Mouse (Mus musculus): ENCODE measurements around the gene Cacnb2. TPM values are rescaled to one million over a fixed set of nuclear protein-coding genes. Genes with fewer than 3 reads are reported as not detected.

Cacnb2 gene
- polyA plus RNA-seq, 1 experiment from 2014 or later, result 9.3 TPM

DNA sequence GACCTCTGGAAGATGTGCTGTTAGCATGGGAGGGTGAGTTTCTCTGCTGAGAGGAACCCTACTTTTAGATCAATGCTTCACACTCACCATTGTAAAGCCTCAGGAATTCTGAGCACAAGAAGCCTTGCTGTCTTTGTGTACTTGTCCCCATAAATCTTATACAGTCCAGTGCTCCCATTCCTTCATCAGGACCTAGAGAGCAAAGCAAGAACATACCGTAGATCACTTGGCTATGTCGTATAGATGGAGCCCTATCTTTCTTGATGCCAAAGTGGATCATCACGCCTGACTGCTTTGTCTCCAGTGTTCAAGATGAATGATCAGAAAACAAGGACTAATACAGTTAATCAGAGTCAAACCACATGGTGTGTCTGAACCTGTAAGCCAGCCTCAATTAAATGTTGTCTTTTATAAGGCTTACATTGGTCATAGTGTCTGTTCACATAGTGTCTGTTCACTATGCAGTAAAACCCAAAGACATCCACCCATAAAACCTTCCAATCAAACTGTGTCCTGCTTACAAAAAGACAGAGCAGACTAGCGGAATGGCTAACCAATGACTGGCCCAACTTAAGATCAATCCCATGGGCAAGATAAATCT is 198.7 kb downstream of the Cacnb2 start:
- Histone ChIP-seq H3K27me3 (no peaks in the 10 kb centered on the region), H3K9me3 (no peaks in the 10 kb centered on the region), H3K4me3 (no peak overlapping the region), H3K36me3 (no peaks in the 10 kb centered on the region), H3K4me1 (no peaks in the 10 kb centered on the region), H3K4me2 (no peak overlapping the region), H3K9ac (no peak overlapping the region), H3K27ac (no peak overlapping the region)
- no peak for ATAC-seq (ENCODE audit: borderline replicate concordance, extremely low read depth, low FRiP score, low TSS enrichment)
- WGBS, result 94% methylated on average over 4 of the region's 4 CpGs

- no peaks in the 10 kb centered on the region for H3K36me3 ChIP-seq
- ATAC-seq (ENCODE audit: borderline replicate concordance, extremely low read depth, low FRiP score, low TSS enrichment), result no peak
- 67% methylated on average over 6 of the region's 6 CpGs for WGBS
- H3K4me1 ChIP-seq, result peaks cover 8% of the 10 kb centered on the region
- H3K9ac ChIP-seq, result no peak overlapping the region
- no peak overlapping the region for H3K27ac ChIP-seq
- no peaks in the 10 kb centered on the region for H3K9me3 ChIP-seq
- no peak overlapping the region for H3K4me2 ChIP-seq
- no peak overlapping the region for H3K4me3 ChIP-seq
- no peaks in the 10 kb centered on the region for H3K27me3 ChIP-seq
Observed at GRCm38 (mm10) chr2:14807650-14808347, 204.9 kb downstream of the Cacnb2 start.

GRCm38 (mm10) chr2:14814977-14815376 is 212.1 kb downstream of the Cacnb2 start:
- Histone ChIP-seq H3K27ac (no peak overlapping the region), H3K27me3 (no peaks in the 10 kb centered on the region), H3K4me3 (no peak overlapping the region), H3K4me1 (no peaks in the 10 kb centered on the region), H3K36me3 (no peaks in the 10 kb centered on the region), H3K4me2 (no peak overlapping the region), H3K9me3 (no peaks in the 10 kb centered on the region), H3K9ac (no peak overlapping the region)
- ATAC-seq (ENCODE audit: borderline replicate concordance, extremely low read depth, low FRiP score, low TSS enrichment), result no peak

GRCm38 (mm10) chr2:14818651-14819050 is 215.8 kb downstream of the Cacnb2 start:
- no peaks in the 10 kb centered on the region for H3K27me3 ChIP-seq
- peaks cover 7% of the 10 kb centered on the region; the same call in 1 of the 2 replicates for H3K4me1 ChIP-seq
- no peak for ATAC-seq (ENCODE audit: borderline replicate concordance, extremely low read depth, low FRiP score, low TSS enrichment)
- H3K9ac ChIP-seq, result no peak overlapping the region
- no peak overlapping the region for H3K4me3 ChIP-seq
- no peaks in the 10 kb centered on the region for H3K36me3 ChIP-seq
- 33% methylated on average over 1 of the region's 1 CpGs for WGBS
- no peak overlapping the region for H3K27ac ChIP-seq
- H3K9me3 ChIP-seq, result no peaks in the 10 kb centered on the region
- no peak overlapping the region for H3K4me2 ChIP-seq

GRCm38 (mm10) chr2:14820946-14821345 is 218.1 kb downstream of the Cacnb2 start:
- Histone ChIP-seq H3K4me2 (no peak overlapping the region), H3K36me3 (no peaks in the 10 kb centered on the region), H3K9ac (no peak overlapping the region), H3K9me3 (no peaks in the 10 kb centered on the region), H3K4me3 (no peak overlapping the region), H3K4me1 (peaks cover 14% of the 10 kb centered on the region; the same call in 1 of the 2 replicates), H3K27ac (no peak overlapping the region), H3K27me3 (no peaks in the 10 kb centered on the region)
- 79% methylated on average over 2 of the region's 2 CpGs for WGBS
- ATAC-seq (ENCODE audit: borderline replicate concordance, extremely low read depth, low FRiP score, low TSS enrichment), result no peak

DNA sequence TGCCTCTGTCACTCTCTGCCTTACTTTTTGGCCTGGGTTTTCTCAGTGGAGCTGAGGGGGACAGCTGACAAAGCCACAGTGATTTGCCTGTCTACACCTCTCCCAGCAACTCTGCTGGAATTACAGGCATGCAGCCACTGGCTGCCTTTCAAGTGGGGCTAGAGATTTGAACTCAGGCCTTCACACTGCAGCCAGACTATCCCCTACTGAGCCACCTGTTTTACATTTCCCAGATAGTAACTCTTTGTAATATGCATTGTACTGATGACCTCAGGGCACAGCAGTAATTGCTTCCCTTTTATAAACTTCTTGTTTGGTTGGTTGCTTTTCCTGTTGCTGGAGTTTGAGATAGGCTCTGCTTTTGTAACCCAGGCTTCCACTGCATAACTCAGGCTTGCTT is 220.2 kb downstream of the Cacnb2 start:
- peak overlapping the region; percentile 61 for H3K27ac ChIP-seq
- H3K9me3 ChIP-seq, result no peaks in the 10 kb centered on the region
- ATAC-seq (ENCODE audit: borderline replicate concordance, extremely low read depth, low FRiP score, low TSS enrichment), result peak; percentile 57; the same call in 1 of the 2 replicates
- H3K4me1 ChIP-seq, result peaks cover 14% of the 10 kb centered on the region; the same call in 1 of the 2 replicates
- H3K36me3 ChIP-seq, result no peaks in the 10 kb centered on the region
- no peak overlapping the region for H3K4me2 ChIP-seq
- H3K27me3 ChIP-seq, result no peaks in the 10 kb centered on the region
- H3K4me3 ChIP-seq, result no peak overlapping the region
- no peak overlapping the region for H3K9ac ChIP-seq

- H3K4me3 ChIP-seq, result peak overlapping the region; percentile 26
- H3K36me3 ChIP-seq, result no peaks in the 10 kb centered on the region
- WGBS, result 16% methylated on average over 11 of the region's 11 CpGs
- H3K9ac ChIP-seq, result 0 out of 2 replicates have a peak overlapping the region, but pooled peaks have one; percentile 4
- H3K27me3 ChIP-seq, result no peaks in the 10 kb centered on the region
- H3K4me1 ChIP-seq, result peaks cover 14% of the 10 kb centered on the region; the same call in 1 of the 2 replicates
- peak overlapping the region; percentile 48 for H3K4me2 ChIP-seq
- no peaks in the 10 kb centered on the region for H3K9me3 ChIP-seq
- ATAC-seq (ENCODE audit: borderline replicate concordance, extremely low read depth, low FRiP score, low TSS enrichment), result peak; percentile 95
- H3K27ac ChIP-seq, result peak overlapping the region; percentile 88
Observed at GRCm38 (mm10) chr2:14823816-14824348, 221.0 kb downstream of the Cacnb2 start.

DNA sequence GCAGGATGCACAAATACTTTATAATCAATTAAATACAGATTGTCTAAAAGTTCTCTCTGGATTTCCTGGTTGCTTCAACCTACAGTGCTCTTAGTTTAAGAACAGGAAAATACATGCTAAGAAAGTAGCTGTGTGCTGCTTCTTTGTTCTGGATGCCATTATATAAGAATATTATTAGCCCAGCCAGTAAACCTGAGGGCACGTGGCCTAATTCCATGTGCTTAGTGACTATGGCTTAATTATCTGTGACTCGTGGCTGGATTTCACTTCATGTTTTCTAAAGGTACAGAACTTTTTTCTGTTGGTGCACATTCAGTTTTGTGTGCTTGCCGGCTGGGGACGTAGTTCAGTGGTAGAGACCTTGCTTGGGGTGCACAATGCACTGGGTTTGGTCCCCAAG is 222.3 kb downstream of the Cacnb2 start:
- no peaks in the 10 kb centered on the region for H3K9me3 ChIP-seq
- H3K27ac ChIP-seq, result no peak overlapping the region
- H3K4me3 ChIP-seq, result no peak overlapping the region
- H3K9ac ChIP-seq, result no peak overlapping the region
- no peaks in the 10 kb centered on the region for H3K27me3 ChIP-seq
- 87% methylated on average over 4 of the region's 4 CpGs for WGBS
- no peaks in the 10 kb centered on the region for H3K36me3 ChIP-seq
- ATAC-seq (ENCODE audit: borderline replicate concordance, extremely low read depth, low FRiP score, low TSS enrichment), result no peak
- H3K4me1 ChIP-seq, result peaks cover 14% of the 10 kb centered on the region; the same call in 1 of the 2 replicates
- no peak overlapping the region for H3K4me2 ChIP-seq

GRCm38 (mm10) chr2:14829451-14829850 is 226.6 kb downstream of the Cacnb2 start:
- H3K4me3 ChIP-seq, result no peak overlapping the region
- no peaks in the 10 kb centered on the region for H3K27me3 ChIP-seq
- H3K4me2 ChIP-seq, result no peak overlapping the region
- no peak overlapping the region for H3K27ac ChIP-seq
- no peaks in the 10 kb centered on the region for H3K9me3 ChIP-seq
- no peak for ATAC-seq (ENCODE audit: borderline replicate concordance, extremely low read depth, low FRiP score, low TSS enrichment)
- 59% methylated on average over 3 of the region's 3 CpGs for WGBS
- H3K36me3 ChIP-seq, result no peaks in the 10 kb centered on the region
- H3K4me1 ChIP-seq, result 0 out of 2 replicates have a peak, but pooled peaks cover under 1% of the 10 kb centered on the region
- no peak overlapping the region for H3K9ac ChIP-seq

- Histone ChIP-seq H3K4me1 (no peaks in the 10 kb centered on the region), H3K4me3 (no peak overlapping the region), H3K27ac (no peak overlapping the region), H3K9me3 (no peaks in the 10 kb centered on the region), H3K36me3 (no peaks in the 10 kb centered on the region), H3K4me2 (no peak overlapping the region), H3K27me3 (no peaks in the 10 kb centered on the region), H3K9ac (no peak overlapping the region)
- 70% methylated on average over 2 of the region's 2 CpGs for WGBS
- ATAC-seq (ENCODE audit: borderline replicate concordance, extremely low read depth, low FRiP score, low TSS enrichment), result no peak
Observed at GRCm38 (mm10) chr2:14831308-14831707, 228.4 kb downstream of the Cacnb2 start.

- Histone ChIP-seq H3K4me2 (no peak overlapping the region), H3K9me3 (no peaks in the 10 kb centered on the region), H3K27ac (no peak overlapping the region), H3K36me3 (no peaks in the 10 kb centered on the region), H3K27me3 (no peaks in the 10 kb centered on the region), H3K9ac (no peak overlapping the region), H3K4me1 (no peaks in the 10 kb centered on the region), H3K4me3 (no peak overlapping the region)
- no peak for ATAC-seq (ENCODE audit: borderline replicate concordance, extremely low read depth, low FRiP score, low TSS enrichment)
- WGBS, result 71% methylated on average over 5 of the region's 5 CpGs
Observed at GRCm38 (mm10) chr2:14834700-14835317, 231.9 kb downstream of the Cacnb2 start.

- Histone ChIP-seq H3K27me3 (no peaks in the 10 kb centered on the region), H3K4me1 (no peaks in the 10 kb centered on the region), H3K9me3 (no peaks in the 10 kb centered on the region), H3K9ac (no peak overlapping the region), H3K36me3 (no peaks in the 10 kb centered on the region), H3K27ac (no peak overlapping the region), H3K4me2 (no peak overlapping the region), H3K4me3 (no peak overlapping the region)
- 31% methylated on average over 1 of the region's 1 CpGs for WGBS
- ATAC-seq (ENCODE audit: borderline replicate concordance, extremely low read depth, low FRiP score, low TSS enrichment), result no peak
Observed at GRCm38 (mm10) chr2:14841272-14841671, 238.4 kb downstream of the Cacnb2 start.

Measured in lung, embryonic 15.5 days (tissue).